Mouse (Mus musculus) CH12.LX (cell line): ENCODE results near the gene Mob1a. TPM values are rescaled to one million over a fixed set of nuclear protein-coding genes. Genes with fewer than 3 reads are reported as not detected.

ENCODE experiments used
- DNase-seq: peaks from one replicate; pipeline ENCODE4 v3.0.0-alpha.2; 2013; ENCODE audit errors: extremely low read depth
- H3K27ac ChIP-seq: 2 replicates; pipeline ENCODE4 v1.5.1; 2012; ENCODE audit warnings: low read depth, mild to moderate bottlenecking, control low read depth, moderate library complexity; ENCODE audit not compliant: insufficient read depth
- H3K27me3 ChIP-seq: replicated peaks from 2 replicates; pipeline ENCODE3; 2012; ENCODE audit warnings: inconsistent platforms
- H3K36me3 ChIP-seq, 2 experiments: replicated peaks in 1 of 2; 2 replicates each; pipeline versions ENCODE3 to v1.6.1; 2012; ENCODE audit warnings: inconsistent platforms in 1 of 2, low read length in 1 of 2, mild to moderate bottlenecking in 1 of 2, mixed read lengths in 1 of 2, moderate library complexity in 1 of 2; ENCODE audit not compliant: control insufficient read depth in 1 of 2, insufficient read depth in 1 of 2
- H3K4me1 ChIP-seq, 2 experiments: 2 replicates each; pipeline ENCODE4 v1.6.1; 2012; ENCODE audit warnings: inconsistent platforms in 1 of 2, moderate library complexity in 1 of 2; ENCODE audit not compliant: insufficient read depth in 2 of 2, control insufficient read depth in 1 of 2
- H3K4me2 ChIP-seq: 2 replicates; pipeline ENCODE4 v1.6.1; 2012; ENCODE audit warnings: low read depth, mild to moderate bottlenecking, control low read depth; ENCODE audit not compliant: poor library complexity, insufficient read depth, severe bottlenecking
- H3K4me3 ChIP-seq, 3 experiments: fragments of 150-350 bp in 1 of 3; sonication (generic) in 1 of 3; replicated peaks in 1 of 3; 2 replicates each; pipeline versions ENCODE3 to v1.5.1; 2011 to 2012; ENCODE audit warnings: low read depth in 2 of 3, low read length in 2 of 3, mild to moderate bottlenecking in 2 of 3, moderate library complexity in 2 of 3, control low read depth in 1 of 3, improper control_type of control experiment in 1 of 3, inconsistent platforms in 1 of 3, mixed read lengths in 1 of 3; ENCODE audit not compliant: poor library complexity in 1 of 3
- H3K79me2 ChIP-seq: replicated peaks from 2 replicates; pipeline ENCODE4 v1.6.1; 2012; ENCODE audit warnings: mild to moderate bottlenecking, moderate library complexity; ENCODE audit not compliant: control insufficient read depth, poor library complexity, insufficient read depth, severe bottlenecking; ENCODE audit errors: extremely low read depth
- H3K9ac ChIP-seq: 2 replicates; pipeline ENCODE4 v1.6.1; 2012; ENCODE audit warnings: low read depth, mild to moderate bottlenecking, control low read depth, moderate library complexity; ENCODE audit not compliant: insufficient read depth
- H3K9me3 ChIP-seq: replicated peaks from 2 replicates; pipeline ENCODE3; 2012; ENCODE audit warnings: low read length, inconsistent platforms, mixed read lengths
- BHLHE40 ChIP-seq: IDR thresholded peaks from 2 replicates; pipeline ENCODE4 v1.6.1; 2011; ENCODE audit warnings: mild to moderate bottlenecking, low read depth, low read length, improper control_type of control experiment
- CHD1 ChIP-seq: IDR thresholded peaks from 2 replicates; pipeline ENCODE4 v1.6.1; 2012; ENCODE audit warnings: low read depth, low read length, improper control_type of control experiment, inconsistent platforms
- CHD2 ChIP-seq: IDR thresholded peaks from 2 replicates; pipeline ENCODE4 v1.6.1; 2011; ENCODE audit warnings: low read length, improper control_type of control experiment
- CTCF ChIP-seq, 2 experiments: IDR thresholded peaks in 1 of 2; conservative IDR thresholded peaks in 1 of 2; 2 replicates each; pipeline ENCODE4 v1.5.1; 2011 to 2012; ENCODE audit warnings: low read depth in 2 of 2, low read length in 2 of 2, improper control_type of control experiment in 1 of 2, inconsistent platforms in 1 of 2, mild to moderate bottlenecking in 1 of 2, moderate library complexity in 1 of 2
- E2F4 ChIP-seq: IDR thresholded peaks from 2 replicates; pipeline ENCODE4 v1.6.1; 2011; ENCODE audit warnings: low read depth, low read length, improper control_type of control experiment; ENCODE audit not compliant: insufficient replicate concordance
- ELF1 ChIP-seq: IDR thresholded peaks from 2 replicates; pipeline ENCODE4 v1.6.1; 2014; ENCODE audit warnings: low read depth, mild to moderate bottlenecking, inconsistent platforms, low read length, improper control_type of control experiment
- IRF4 ChIP-seq: IDR thresholded peaks from 2 replicates; pipeline ENCODE4 v1.6.1; 2014; ENCODE audit warnings: low read depth, mild to moderate bottlenecking, inconsistent platforms, low read length, improper control_type of control experiment
- JUN ChIP-seq: IDR thresholded peaks from 2 replicates; pipeline ENCODE4 v1.6.1; 2011; ENCODE audit warnings: low read depth, mild to moderate bottlenecking, low read length, improper control_type of control experiment, moderate library complexity; ENCODE audit not compliant: insufficient read depth
- JUND ChIP-seq: conservative IDR thresholded peaks from 2 replicates; pipeline ENCODE4 v1.6.1; 2011; ENCODE audit warnings: low read depth, low read length, improper control_type of control experiment
- KAT2A ChIP-seq: IDR thresholded peaks from 2 replicates; pipeline ENCODE4 v1.6.1; 2012; ENCODE audit warnings: low read length, improper control_type of control experiment, inconsistent platforms; ENCODE audit not compliant: insufficient replicate concordance
- MAX ChIP-seq: IDR thresholded peaks from 2 replicates; pipeline ENCODE4 v1.6.1; 2011; ENCODE audit warnings: low read length, improper control_type of control experiment
- MAZ ChIP-seq: IDR thresholded peaks from 2 replicates; pipeline ENCODE4 v1.6.1; 2012; ENCODE audit warnings: low read depth, mild to moderate bottlenecking, inconsistent platforms, low read length, improper control_type of control experiment, moderate library complexity
- MXI1 ChIP-seq: IDR thresholded peaks from 2 replicates; pipeline ENCODE4 v1.6.1; 2011; ENCODE audit warnings: mild to moderate bottlenecking, low read depth, low read length, improper control_type of control experiment
- NELFE ChIP-seq: IDR thresholded peaks from 2 replicates; pipeline ENCODE4 v1.6.1; 2011; ENCODE audit warnings: low read depth, low read length, improper control_type of control experiment
- NRF1 ChIP-seq: IDR thresholded peaks from 2 replicates; pipeline ENCODE4 v1.6.1; 2014; ENCODE audit warnings: low read depth, mild to moderate bottlenecking, inconsistent platforms, low read length, improper control_type of control experiment, moderate library complexity
- POLR2A ChIP-seq: IDR thresholded peaks from 2 replicates; pipeline ENCODE4 v1.6.1; 2011; ENCODE audit warnings: low read depth, mild to moderate bottlenecking, improper control_type of control experiment, low read length
- RAD21 ChIP-seq: IDR thresholded peaks from 2 replicates; pipeline ENCODE4 v1.6.1; 2011; ENCODE audit warnings: low read depth, mild to moderate bottlenecking, low read length, improper control_type of control experiment, moderate library complexity
- RCOR1 ChIP-seq: conservative IDR thresholded peaks from 2 replicates; pipeline ENCODE4 v1.6.1; 2012; ENCODE audit warnings: low read depth, mild to moderate bottlenecking, inconsistent platforms, low read length, improper control_type of control experiment
- TBP ChIP-seq: conservative IDR thresholded peaks from 2 replicates; pipeline ENCODE4 v1.6.1; 2011; ENCODE audit warnings: low read depth, low read length, improper control_type of control experiment
- TCF12 ChIP-seq: IDR thresholded peaks from 2 replicates; pipeline ENCODE4 v1.6.1; 2014; ENCODE audit warnings: low read depth, mild to moderate bottlenecking, inconsistent platforms, low read length, improper control_type of control experiment
- dilution Hi-C: fragments of 300-500 bp; cut with MboI; formaldehyde crosslinking; loops from 2 replicates; pipeline ENCODE4 v1.14.3; 2020; ENCODE audit warnings: low sequenced_read_pairs; ENCODE audit not compliant: extremely low pct_unique_long_range_greater_than_20kb, extremely low pct_ligation_motif_present
- in situ Hi-C: fragments of 300-500 bp; cut with MboI; formaldehyde crosslinking; loops from 3 replicates; pipeline ENCODE4 v1.14.3; 2019; ENCODE audit warnings: low sequenced_read_pairs, low pct_ligation_motif_present, low pct_unique_long_range_greater_than_20kb, mixed read lengths
- polyA plus RNA-seq: library from polyadenylated mRNA; unstranded; fragments of >175 nt; gene quantifications from 2 replicates; pipeline ENCODE4 v1.2.1, GENCODE M21; 2012; ENCODE audit warnings: low read depth; ENCODE audit not compliant: insufficient read length
- total RNA-seq, 2 experiments: library from RNA; depleted of rRNA; stranded (reverse); fragments of 300-350 nt in 1 of 2; fragments of >200 nt in 1 of 2; gene quantifications; 2 replicates each; pipeline ENCODE4 v1.2.3; 2012 to 2014

Gene Mob1a
- total and polyA plus RNA-seq, 3 experiments, result 82.6 to 182 (median 99.8) TPM

GRCm38 (mm10) chr6:83351490-83352160, 25.8 kb downstream of the Mob1a start:
- Histone ChIP-seq H3K9me3 (no peaks in the 10 kb centered on the region), H3K4me1 (peaks cover 7 to 19% of the 10 kb centered on the region in 2 experiments), H3K4me2 (no peak overlapping the region), H3K27me3 (no peaks in the 10 kb centered on the region), H3K79me2 (no peaks in the 10 kb centered on the region), H3K36me3 (peaks cover 41 to 74% of the 10 kb centered on the region in 2 experiments), H3K4me3 (no peak overlapping the region), H3K9ac (no peak overlapping the region), H3K27ac (no peak overlapping the region)
- dilution Hi-C loops, result no loop called here
- in situ Hi-C loops, result loop anchor here (5.0 to 25.0 kb wide), 2 partner anchors 156 to 311 kb away; partner anchors contain the start of genes Clec4f and Dguok
- no peak for DNase-seq
- TF ChIP-seq CHD1, result no peak
- no peak for TF ChIP-seq ELF1
- TF ChIP-seq TCF12, result no peak
- no peak for TF ChIP-seq MXI1
- TF ChIP-seq JUND, result no peak
- no peak for TF ChIP-seq NELFE
- TF ChIP-seq MAX, result no peak
- no peak for TF ChIP-seq IRF4
- TF ChIP-seq RAD21, result no peak
- TF ChIP-seq CHD2, result no peak
- TF ChIP-seq RCOR1, result no peak
- no peak for TF ChIP-seq CTCF (conservative IDR thresholded peaks at IDR 0.05 in 1 of 2, IDR thresholded peaks at IDR 0.05 in 1 of 2; ENCODE audit: low read depth in 2 of 2, low read length in 2 of 2)
- TF ChIP-seq POLR2A, result no peak
- no peak for TF ChIP-seq MAZ
- no peak for TF ChIP-seq NRF1
- no peak for TF ChIP-seq KAT2A
- no peak for TF ChIP-seq BHLHE40
- TF ChIP-seq TBP, result no peak
- no peak for TF ChIP-seq E2F4
- no peak for TF ChIP-seq JUN
